Mouse (Mus musculus) E14TG2a.4 (cell line): Measurements from ENCODE around the gene Mettl21c.

Experiments used
- CTCF ChIP-seq: conservative IDR thresholded peaks from 2 replicates; pipeline ENCODE4 v1.5.1; 2014; ENCODE audit warnings: low read length
- NANOG ChIP-seq: IDR thresholded peaks from 2 replicates; pipeline ENCODE4 v1.6.1; 2014; ENCODE audit warnings: borderline replicate concordance, low read length, mixed read lengths

DNA sequence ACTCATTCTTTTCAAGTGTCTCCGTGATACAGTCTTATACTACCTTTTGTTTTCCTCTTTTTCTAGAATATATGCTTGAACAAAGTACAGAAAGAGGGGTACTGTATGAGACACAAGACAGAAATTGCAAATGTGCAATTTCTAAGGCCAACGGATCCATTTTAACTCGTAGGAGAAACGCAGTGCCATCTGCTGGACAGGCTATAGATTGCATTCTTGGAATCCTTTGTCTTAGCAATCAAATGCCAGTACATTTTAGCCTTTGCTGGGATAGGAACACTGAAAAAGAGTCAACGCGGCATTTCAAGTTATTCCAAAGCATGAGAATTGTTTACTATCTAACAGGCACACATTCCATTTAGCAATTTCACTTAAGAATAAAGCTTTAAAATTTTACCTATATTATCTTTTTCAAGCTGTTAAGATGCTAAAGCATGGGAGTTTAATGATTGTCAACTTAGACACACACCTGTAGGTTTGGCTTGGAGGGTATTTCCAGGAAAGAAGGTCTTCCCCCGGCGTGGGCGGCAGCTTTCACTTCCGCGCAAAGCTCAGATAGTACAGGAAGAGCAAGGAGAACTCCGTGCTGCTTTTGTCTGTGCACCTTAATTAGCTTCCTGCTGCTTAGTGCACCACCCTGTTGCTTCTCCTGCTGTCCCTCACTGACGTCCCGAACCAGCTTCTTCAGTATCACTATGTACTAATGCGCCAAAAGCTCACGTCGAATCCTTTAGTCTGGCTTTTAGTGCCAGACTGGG, 22.1 kb upstream of the Mettl21c start:
- TF ChIP-seq CTCF (peak; percentile 74), NANOG (no peak)
